Mouse (Mus musculus): ENCODE data around the gene Acta2.

The Acta2 gene

DNA sequence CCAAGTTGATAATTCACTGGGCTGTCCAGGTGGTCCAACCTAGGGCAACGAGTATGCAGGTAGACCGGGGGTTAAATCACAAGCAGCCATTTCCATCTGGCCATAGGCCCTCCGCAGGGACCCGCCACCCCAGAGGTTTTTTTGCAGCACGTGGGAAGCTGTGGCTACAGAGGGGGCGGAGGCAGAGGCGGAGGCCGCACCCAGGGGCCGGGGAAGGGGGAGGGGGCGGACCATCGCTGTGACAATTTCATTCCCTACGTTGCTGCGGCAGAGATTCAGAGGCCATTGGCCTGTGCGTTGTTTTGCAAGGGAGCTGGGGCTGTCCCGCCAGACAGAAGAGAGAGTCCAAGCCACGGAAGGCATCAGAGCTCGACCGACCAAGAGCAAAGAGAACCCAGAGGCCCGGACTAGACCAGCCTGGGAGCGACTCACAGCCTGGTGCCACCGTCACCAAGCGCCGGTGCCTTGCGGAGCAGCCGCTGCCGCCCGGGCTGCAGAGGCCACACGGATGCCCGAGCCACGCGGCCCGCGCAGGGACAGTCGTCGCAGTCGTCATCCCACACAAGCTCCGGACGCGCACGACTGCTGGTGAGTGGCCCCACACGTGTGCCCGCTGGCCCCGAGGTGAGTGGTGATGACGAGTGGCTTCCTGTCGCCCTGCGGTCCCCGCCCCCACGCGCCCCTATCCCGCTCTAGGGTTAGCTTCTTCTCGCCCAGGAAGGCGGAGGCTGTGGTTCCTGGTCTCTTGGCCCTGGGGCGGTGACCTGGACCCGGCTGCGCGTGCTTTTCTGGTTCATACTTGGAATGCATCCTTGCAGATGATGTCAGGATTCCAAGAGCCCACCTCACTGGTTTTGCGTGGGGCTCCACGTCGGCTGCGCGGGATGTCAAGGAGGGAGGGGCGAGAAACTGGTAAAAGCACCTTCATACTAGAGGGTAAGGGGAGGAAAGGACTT is 63.1 kb downstream of the Acta2 start, which contains the start of gene Stambpl1:
Gene Stambpl1, plus strand, starts transcription at position 222 of the 956 bp plus-strand sequence.
- peak; percentile 89 for DNase-seq (ENCODE audit: low read depth, low spot score)

DNA sequence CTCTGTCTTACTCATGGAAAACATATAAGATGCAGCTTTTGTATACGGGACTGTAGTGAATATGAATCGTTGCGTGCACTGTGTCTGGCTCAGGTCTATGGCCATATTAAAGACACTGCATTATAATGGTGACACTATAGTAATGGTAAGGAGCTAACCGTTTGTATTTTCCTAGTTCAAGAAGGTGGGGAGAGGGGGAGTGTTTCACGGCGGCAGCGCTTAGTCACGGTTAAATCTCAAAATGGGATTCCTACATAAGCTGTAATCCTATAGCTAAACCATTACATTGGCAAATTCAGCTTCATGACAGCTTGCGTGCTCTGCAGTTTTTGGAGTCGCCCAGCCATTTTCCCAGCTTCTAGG is 63.8 kb downstream of the Acta2 start:
- DNase-seq (ENCODE audit: low read depth, low spot score): no peak

Measured in A20 (cell line).